Mouse (Mus musculus): ENCODE results near the gene Nckap5l.

DNA sequence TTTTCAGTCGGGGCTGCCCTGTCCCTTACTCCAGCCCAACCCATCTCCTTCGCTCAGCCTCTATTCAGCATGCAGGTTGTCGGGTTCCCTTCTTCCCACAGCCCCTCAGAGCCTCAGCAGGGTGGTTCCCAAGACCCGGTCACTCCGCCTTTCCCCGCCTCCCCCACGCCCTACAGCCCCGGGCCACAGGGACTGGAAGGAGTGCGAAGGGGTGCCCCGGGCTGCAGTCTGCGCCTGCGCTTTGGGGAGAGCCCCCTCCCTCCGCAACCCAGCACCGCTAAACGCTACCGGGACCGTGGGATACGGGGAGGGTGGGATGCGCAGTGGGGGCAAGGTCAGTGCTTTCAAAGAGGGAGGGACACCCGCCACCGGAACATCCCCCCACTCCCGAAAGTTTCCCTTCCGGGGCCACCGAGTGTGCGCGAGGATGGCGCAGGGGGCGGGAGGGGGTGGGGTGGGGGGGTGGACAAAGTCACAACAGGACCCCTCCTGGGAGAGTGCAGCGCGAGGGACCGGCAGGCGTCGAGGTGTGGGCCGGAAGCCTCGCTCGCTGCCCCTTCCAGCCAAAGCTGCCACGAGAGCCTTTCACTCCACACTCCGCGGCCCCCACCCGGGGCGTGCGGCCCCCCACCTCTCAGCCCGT is 464 bp downstream of the Nckap5l start:
- TF ChIP-seq CTCF (IDR thresholded peaks at IDR 0.05; ENCODE audit: insufficient read depth, low read depth, low read length), result no peak
- no peak for TF ChIP-seq POLR2A (IDR thresholded peaks at IDR 0.05; ENCODE audit: insufficient read depth, low read depth, low read length)

All from olfactory bulb, adult 2 months (tissue).